Mouse (Mus musculus) stomach, embryonic 15.5 days (tissue): ENCODE data around the gene Gm49027. TPM values are rescaled to one million over a fixed set of nuclear protein-coding genes. Genes with fewer than 3 reads are reported as not detected.

Source experiments
- ATAC-seq: fragments of 200-750 bp; cut with Nextera tagmentation; 2 replicates; pipeline ENCODE4 v1.8.0; 2017; ENCODE audit warnings: low read depth, moderate number of reproducible peaks, moderate TSS enrichment; ENCODE audit not compliant: insufficient read depth, low FRiP score
- H3K27ac ChIP-seq: fragments of 300-500 bp; sonication (generic); 2 replicates; pipeline ENCODE4 v1.5.1; 2015; ENCODE audit warnings: mild to moderate bottlenecking, inconsistent platforms
- H3K27me3 ChIP-seq: fragments of 300-500 bp; sonication (generic); replicated peaks from 2 replicates; pipeline ENCODE4 v1.6.1; 2015; ENCODE audit warnings: inconsistent platforms
- H3K36me3 ChIP-seq: fragments of 300-500 bp; sonication (generic); 2 replicates; pipeline ENCODE4 v1.6.1; 2015; ENCODE audit warnings: inconsistent platforms
- H3K4me1 ChIP-seq: fragments of 300-500 bp; sonication (generic); 2 replicates; pipeline ENCODE4 v1.6.1; 2015; ENCODE audit warnings: inconsistent platforms
- H3K4me2 ChIP-seq: fragments of 300-500 bp; sonication (generic); 2 replicates; pipeline ENCODE4 v1.6.1; 2015; ENCODE audit warnings: mild to moderate bottlenecking, inconsistent platforms
- H3K4me3 ChIP-seq: fragments of 300-500 bp; sonication (generic); replicated peaks from 2 replicates; pipeline ENCODE4 v1.5.1; 2015; ENCODE audit warnings: inconsistent platforms
- H3K9ac ChIP-seq: fragments of 300-500 bp; sonication (generic); 2 replicates; pipeline ENCODE4 v1.6.1; 2015; ENCODE audit warnings: inconsistent platforms
- H3K9me3 ChIP-seq: fragments of 300-500 bp; sonication (generic); 2 replicates; pipeline ENCODE4 v1.6.1; 2016; ENCODE audit warnings: inconsistent platforms
- WGBS: fragments of 180-500 bp; shearing (Covaris S2); methylation state at CpG from one replicate; pipeline ENCODE4 v1.1.7; 2015; 5-methylcytosine and 5-hydroxymethylcytosine counted together
- microRNA-seq: library from miRNA; unstranded; fragments of <30 nt; microRNA quantifications from one replicate; pipeline ENCODE4, GENCODE M21; 2016
- polyA plus RNA-seq: library from polyadenylated mRNA; unstranded; fragments of >200 nt; fragmentation: Nextera tagmentation; extraction: Ambion mirVana; gene quantifications from 2 replicates; pipeline ENCODE4 v1.2.1, GENCODE M21; 2015

Gene Gm49027
- polyA plus RNA-seq, 1 experiment from 2014 or later = 8.2 TPM

- no peak overlapping the region for H3K27ac ChIP-seq
- no peak for ATAC-seq
- no peaks in the 10 kb centered on the region for H3K9me3 ChIP-seq
- no peak overlapping the region for H3K4me2 ChIP-seq
- H3K4me3 ChIP-seq = no peak overlapping the region
- H3K36me3 ChIP-seq = no peaks in the 10 kb centered on the region
- H3K9ac ChIP-seq = no peak overlapping the region
- WGBS = 43% methylated on average over 4 of the region's 4 CpGs
- peaks cover 10% of the 10 kb centered on the region; the same call in 1 of the 2 replicates for H3K4me1 ChIP-seq
- H3K27me3 ChIP-seq = no peaks in the 10 kb centered on the region
Measured at GRCm38 (mm10) chr5:123499717-123500116, 25.6 kb downstream of the Gm49027 start.

DNA sequence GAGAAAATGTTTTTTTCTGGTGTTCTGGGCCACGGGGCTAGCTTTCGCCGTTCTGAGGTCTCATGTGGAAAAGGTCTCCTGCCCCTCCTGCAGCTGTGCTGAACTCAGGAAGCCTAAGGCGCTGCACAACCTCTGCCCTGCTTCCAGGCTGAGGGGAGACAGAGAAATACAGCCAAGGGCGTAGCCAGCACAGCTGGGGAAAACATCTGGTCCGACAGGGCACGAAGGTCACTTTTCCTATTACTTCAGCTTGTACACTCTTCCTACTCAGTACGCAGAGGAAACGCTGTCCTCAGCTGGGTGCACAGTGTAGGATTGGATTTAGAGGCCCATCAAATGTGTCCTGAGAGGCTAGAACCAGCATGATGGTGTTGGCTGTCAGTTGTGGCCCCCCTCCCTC, 35.4 kb downstream of the Gm49027 start:
- no peaks in the 10 kb centered on the region for H3K36me3 ChIP-seq
- 50% methylated on average over 9 of the region's 9 CpGs for WGBS
- no peak for ATAC-seq

GRCm38 (mm10) chr5:123489112-123489785, 36.0 kb downstream of the Gm49027 start, which contains the start of the genes Lrrc43 and Il31:
Gene Lrrc43, plus strand, starts transcription at chr5:123489305.
Gene Il31, minus strand, starts transcription at chr5:123489489.
- no peak within 1 kb of the TSS for H3K27ac ChIP-seq
- peak within 1 kb of the TSS; percentile 40 for H3K4me2 ChIP-seq
- WGBS = 7% methylated on average over 25 of the region's 25 CpGs
- H3K27me3 ChIP-seq = no peaks in the 10 kb centered on the region
- peak within 1 kb of the TSS; percentile 13; the same call in 1 of the 2 replicates for H3K4me3 ChIP-seq
- H3K9me3 ChIP-seq = no peaks in the 10 kb centered on the region
- no peak for ATAC-seq
- no peak within 1 kb of the TSS for H3K9ac ChIP-seq
- H3K36me3 ChIP-seq = no peaks in the 10 kb centered on the region
- peaks cover 5% of the 10 kb centered on the region; the same call in 1 of the 2 replicates for H3K4me1 ChIP-seq

More for the DNA sequence above, 35.4 kb downstream of the Gm49027 start:
- Histone ChIP-seq H3K4me1 (peaks cover 5% of the 10 kb centered on the region; the same call in 1 of the 2 replicates), H3K4me3 (no peak overlapping the region), H3K4me2 (no peak overlapping the region), H3K27ac (no peak overlapping the region), H3K9me3 (no peaks in the 10 kb centered on the region), H3K27me3 (no peaks in the 10 kb centered on the region), H3K9ac (no peak overlapping the region)

- Histone ChIP-seq H3K9me3 (no peaks in the 10 kb centered on the region), H3K27ac (no peak overlapping the region), H3K4me3 (no peak overlapping the region), H3K4me2 (no peak overlapping the region), H3K9ac (no peak overlapping the region), H3K4me1 (peaks cover 5% of the 10 kb centered on the region; the same call in 1 of the 2 replicates), H3K27me3 (no peaks in the 10 kb centered on the region), H3K36me3 (no peaks in the 10 kb centered on the region)
- 80% methylated on average over 11 of the region's 11 CpGs for WGBS
- ATAC-seq = no peak
Measured at GRCm38 (mm10) chr5:123487659-123488395, 37.5 kb downstream of the Gm49027 start.

GRCm38 (mm10) chr5:123473817-123474216, 51.5 kb downstream of the Gm49027 start:
- 84% methylated on average over 5 of the region's 5 CpGs for WGBS
- no peaks in the 10 kb centered on the region for H3K36me3 ChIP-seq
- no peak overlapping the region for H3K27ac ChIP-seq
- H3K4me1 ChIP-seq = no peaks in the 10 kb centered on the region
- no peaks in the 10 kb centered on the region for H3K9me3 ChIP-seq
- no peak overlapping the region for H3K4me3 ChIP-seq
- no peak overlapping the region for H3K9ac ChIP-seq
- ATAC-seq = no peak
- H3K4me2 ChIP-seq = no peak overlapping the region
- no peaks in the 10 kb centered on the region for H3K27me3 ChIP-seq

GRCm38 (mm10) chr5:123470784-123471400, 54.4 kb downstream of the Gm49027 start:
- no peaks in the 10 kb centered on the region for H3K27me3 ChIP-seq
- WGBS = 10% methylated on average over 10 of the region's 10 CpGs

GRCm38 (mm10) chr5:123464638-123465037, 60.6 kb downstream of the Gm49027 start:
- H3K4me3 ChIP-seq = no peak overlapping the region
- no peaks in the 10 kb centered on the region for H3K9me3 ChIP-seq
- WGBS = 92% methylated on average over 1 of the region's 1 CpGs
- no peaks in the 10 kb centered on the region for H3K4me1 ChIP-seq
- no peak for ATAC-seq
- no peak overlapping the region for H3K27ac ChIP-seq
- H3K27me3 ChIP-seq = no peaks in the 10 kb centered on the region
- H3K36me3 ChIP-seq = no peaks in the 10 kb centered on the region
- H3K9ac ChIP-seq = no peak overlapping the region
- no peak overlapping the region for H3K4me2 ChIP-seq

More at GRCm38 (mm10) chr5:123470784-123471400, 54.4 kb downstream of the Gm49027 start:
- Histone ChIP-seq H3K4me3 (0 out of 2 replicates have a peak overlapping the region, but pooled peaks have one; percentile 14), H3K36me3 (no peaks in the 10 kb centered on the region), H3K9me3 (no peaks in the 10 kb centered on the region), H3K27ac (no peak overlapping the region), H3K9ac (no peak overlapping the region), H3K4me1 (no peaks in the 10 kb centered on the region), H3K4me2 (peak overlapping the region; percentile 48)
- no peak for ATAC-seq

Small RNA genes lying within 50 kb of the gene (microRNA-seq; reads per million reads assigned to microRNA genes)
- 0.97 reads per million for gene Mir7647

Other genes starting within 250 kb of the Gm49027 start
- 19.9 and 21.0 TPM in 2 replicates for gene Bcl7a, start 181.7 kb downstream of the Gm49027 start, polyA plus RNA-seq
- 19.1 and 24.4 TPM in 2 replicates for gene Mlxip, start 130.7 kb downstream of the Gm49027 start, polyA plus RNA-seq
- gene Lrrc43, start 36.2 kb downstream of the Gm49027 start, polyA plus RNA-seq = 0.06 TPM in 1 of 2 replicates, not detected in the other
- not detected in 2 replicates for gene Il31, start 36.0 kb downstream of the Gm49027 start, polyA plus RNA-seq
- gene B3gnt4, start 15.0 kb downstream of the Gm49027 start, polyA plus RNA-seq = 0.45 and 0.51 TPM in 2 replicates
- gene Diablo, start 1.3 kb downstream of the Gm49027 start, polyA plus RNA-seq = 100 and 103 TPM in 2 replicates
- 22.7 and 23.3 TPM in 2 replicates for gene Vps33a, start 47.5 kb upstream of the Gm49027 start, polyA plus RNA-seq
- 41.3 and 41.4 TPM in 2 replicates for gene Clip1, start 159.1 kb upstream of the Gm49027 start, polyA plus RNA-seq
- gene Zcchc8, start 195.6 kb upstream of the Gm49027 start, polyA plus RNA-seq = 65.8 and 73.7 TPM in 2 replicates
- 111 and 117 TPM in 2 replicates for gene Rsrc2, start 223.9 kb upstream of the Gm49027 start, polyA plus RNA-seq
- gene Kntc1, start 224.2 kb upstream of the Gm49027 start, polyA plus RNA-seq = 22.7 and 24.9 TPM in 2 replicates